Mouse (Mus musculus) ES-Bruce4 (cell line): ENCODE measurements around the gene Begain. TPM values are rescaled to one million over a fixed set of nuclear protein-coding genes. Genes with fewer than 3 reads are reported as not detected.
A peak's percentile ranks its signal among the peaks of the same experiment; 100 is the strongest.

ENCODE experiments used
- H3K27ac ChIP-seq: 2 replicates; pipeline ENCODE4 v1.5.1; 2012; ENCODE audit warnings: low read length, inconsistent platforms; ENCODE audit not compliant: insufficient read depth
- H3K27me3 ChIP-seq: 2 replicates; pipeline ENCODE4 v1.6.1; 2012; ENCODE audit warnings: mild to moderate bottlenecking, low read length, inconsistent platforms; ENCODE audit not compliant: control insufficient read depth, poor library complexity, insufficient read depth, severe bottlenecking
- H3K36me3 ChIP-seq: 2 replicates; pipeline ENCODE4 v1.6.1; 2012; ENCODE audit warnings: inconsistent platforms, mild to moderate bottlenecking, low read length, moderate library complexity; ENCODE audit not compliant: control insufficient read depth, poor library complexity, insufficient read depth, severe bottlenecking
- H3K4me1 ChIP-seq: one replicate; pipeline ENCODE4 v1.8.1; 2011; ENCODE audit warnings: low read length; ENCODE audit not compliant: control insufficient read depth, insufficient read depth
- H3K4me3 ChIP-seq: 2 replicates; pipeline ENCODE4 v1.5.1; 2011; ENCODE audit warnings: low read depth, mild to moderate bottlenecking, low read length
- H3K9ac ChIP-seq: 2 replicates; pipeline ENCODE4 v1.6.1; 2012; ENCODE audit warnings: low read depth, mild to moderate bottlenecking, inconsistent platforms; ENCODE audit not compliant: poor library complexity, severe bottlenecking
- H3K9me3 ChIP-seq: replicated peaks from 2 replicates; pipeline ENCODE4 v1.6.1; 2012; ENCODE audit warnings: mild to moderate bottlenecking, low read length, inconsistent platforms; ENCODE audit not compliant: control insufficient read depth, poor library complexity, insufficient read depth, severe bottlenecking
- CTCF ChIP-seq: IDR thresholded peaks from one replicate; pipeline ENCODE4 v1.8.1; 2011; ENCODE audit warnings: low read depth, low read length
- EP300 ChIP-seq: IDR thresholded peaks from 2 replicates; pipeline ENCODE4 v1.6.1; 2011; ENCODE audit warnings: low read depth, low read length; ENCODE audit not compliant: insufficient read depth
- POLR2A ChIP-seq: IDR thresholded peaks from one replicate; pipeline ENCODE4 v1.8.1; 2011; ENCODE audit warnings: low read length; ENCODE audit not compliant: insufficient read depth
- polyA plus RNA-seq: library from polyadenylated mRNA; stranded (reverse); fragments of >200 nt; gene quantifications from 2 replicates; pipeline ENCODE4 v1.2.4, GENCODE M21; 2011; ENCODE audit warnings: low read depth; ENCODE audit not compliant: missing spikeins, insufficient read depth, insufficient read length

Begain gene
- polyA plus RNA-seq, 1 experiment, result 2.8 TPM

- Histone ChIP-seq H3K4me1 (no peaks in the 10 kb centered on the region), H3K9me3 (no peaks in the 10 kb centered on the region), H3K4me3 (peak overlapping the region; percentile 55), H3K27me3 (no peaks in the 10 kb centered on the region), H3K36me3 (no peaks in the 10 kb centered on the region), H3K9ac (peak overlapping the region; percentile 73), H3K27ac (no peak overlapping the region)
- TF ChIP-seq CTCF, result no peak
- no peak for TF ChIP-seq EP300
- no peak for TF ChIP-seq POLR2A
These were observed 369 bp downstream of the Begain start for GRCm38 (mm10) chr12:109067561-109068135.

GRCm38 (mm10) chr12:109058660-109059059 lies 9.4 kb downstream of the Begain start:
- TF ChIP-seq CTCF, result no peak
- no peak for TF ChIP-seq POLR2A
- TF ChIP-seq EP300, result no peak
- Histone ChIP-seq H3K27me3 (peaks cover 6% of the 10 kb centered on the region; the same call in 1 of the 2 replicates), H3K36me3 (no peaks in the 10 kb centered on the region), H3K4me3 (no peak overlapping the region), H3K27ac (no peak overlapping the region), H3K9me3 (no peaks in the 10 kb centered on the region), H3K4me1 (no peaks in the 10 kb centered on the region), H3K9ac (no peak overlapping the region)

GRCm38 (mm10) chr12:109057736-109058135 lies 10.3 kb downstream of the Begain start:
- H3K27me3 ChIP-seq, result peaks cover 15% of the 10 kb centered on the region
- no peak overlapping the region for H3K4me3 ChIP-seq
- no peaks in the 10 kb centered on the region for H3K36me3 ChIP-seq
- H3K27ac ChIP-seq, result no peak overlapping the region
- TF ChIP-seq POLR2A (no peak), EP300 (no peak)
- H3K9me3 ChIP-seq, result no peaks in the 10 kb centered on the region
- no peaks in the 10 kb centered on the region for H3K4me1 ChIP-seq
- H3K9ac ChIP-seq, result no peak overlapping the region

- H3K9ac ChIP-seq, result peak overlapping the region; percentile 84
- no peaks in the 10 kb centered on the region for H3K9me3 ChIP-seq
- no peak overlapping the region for H3K27ac ChIP-seq
- H3K4me1 ChIP-seq, result no peaks in the 10 kb centered on the region
- no peaks in the 10 kb centered on the region for H3K36me3 ChIP-seq
- TF ChIP-seq EP300 (no peak), POLR2A (no peak), CTCF (no peak)
- peaks cover 26% of the 10 kb centered on the region for H3K27me3 ChIP-seq
- peak overlapping the region; percentile 90 for H3K4me3 ChIP-seq
These were observed 14.8 kb downstream of the Begain start for GRCm38 (mm10) chr12:109053020-109053806.

- no peak for TF ChIP-seq POLR2A
- TF ChIP-seq CTCF, result no peak
- TF ChIP-seq EP300, result no peak
- Histone ChIP-seq H3K4me3 (no peak overlapping the region), H3K9me3 (no peaks in the 10 kb centered on the region), H3K9ac (no peak overlapping the region), H3K27me3 (peaks cover 26% of the 10 kb centered on the region), H3K27ac (no peak overlapping the region), H3K36me3 (no peaks in the 10 kb centered on the region), H3K4me1 (no peaks in the 10 kb centered on the region)
These were observed 18.1 kb downstream of the Begain start for GRCm38 (mm10) chr12:109049949-109050348.

- Histone ChIP-seq H3K27ac (no peak overlapping the region), H3K4me3 (no peak overlapping the region), H3K4me1 (no peaks in the 10 kb centered on the region), H3K27me3 (no peaks in the 10 kb centered on the region), H3K36me3 (no peaks in the 10 kb centered on the region), H3K9ac (no peak overlapping the region), H3K9me3 (no peaks in the 10 kb centered on the region)
- TF ChIP-seq CTCF (no peak), EP300 (no peak), POLR2A (no peak)
These were observed 22.4 kb downstream of the Begain start for GRCm38 (mm10) chr12:109045581-109045980.
